Mouse (Mus musculus) limb, embryonic 14.5 days (tissue): ENCODE measurements around the gene A430005L14Rik. TPM values are rescaled to one million over a fixed set of nuclear protein-coding genes. Genes with fewer than 3 reads are reported as not detected.

Source experiments
- ATAC-seq: fragments of 200-750 bp; cut with Nextera tagmentation; 2 replicates; pipeline ENCODE4 v1.8.0; 2017; ENCODE audit warnings: low read depth, moderate number of reproducible peaks, moderate TSS enrichment; ENCODE audit not compliant: low FRiP score
- DNase-seq: peaks from one replicate; pipeline ENCODE4 v3.0.0-alpha.2; 2015; ENCODE audit warnings: low spot score
- H3K27ac ChIP-seq: fragments of 300-500 bp; sonication (generic); replicated peaks from 2 replicates; pipeline ENCODE4 v1.5.1; 2014; ENCODE audit warnings: low read depth, mild to moderate bottlenecking, low read length, moderate library complexity, mixed read lengths
- H3K27me3 ChIP-seq: fragments of 300-500 bp; sonication (generic); 2 replicates; pipeline ENCODE4 v1.6.1; 2014; ENCODE audit warnings: low read length, mixed read lengths; ENCODE audit not compliant: control insufficient read depth, insufficient read depth
- H3K36me3 ChIP-seq: fragments of 300-500 bp; sonication (generic); 2 replicates; pipeline ENCODE4 v1.6.1; 2014; ENCODE audit warnings: mild to moderate bottlenecking, low read length, moderate library complexity, mixed read lengths; ENCODE audit not compliant: control insufficient read depth, insufficient read depth
- H3K4me1 ChIP-seq: fragments of 300-500 bp; sonication (generic); 2 replicates; pipeline ENCODE4 v1.6.1; 2014; ENCODE audit warnings: antibody characterized with exemption, low read length, mixed read lengths; ENCODE audit not compliant: control insufficient read depth, insufficient read depth
- H3K4me2 ChIP-seq: fragments of 300-500 bp; sonication (generic); replicated peaks from 2 replicates; pipeline ENCODE4 v1.6.1; 2014; ENCODE audit warnings: low read depth, mild to moderate bottlenecking, low read length, moderate library complexity; ENCODE audit not compliant: severe bottlenecking
- H3K4me3 ChIP-seq: fragments of 300-500 bp; sonication (generic); replicated peaks from 2 replicates; pipeline ENCODE4 v1.5.1; 2014; ENCODE audit warnings: low read length
- H3K9ac ChIP-seq: fragments of 300-500 bp; sonication (generic); 2 replicates; pipeline ENCODE4 v1.6.1; 2014; ENCODE audit warnings: mild to moderate bottlenecking, low read depth, low read length, moderate library complexity; ENCODE audit not compliant: severe bottlenecking
- H3K9me3 ChIP-seq: fragments of 300-500 bp; sonication (generic); 2 replicates; pipeline ENCODE4 v1.6.1; 2016; ENCODE audit warnings: low read length; ENCODE audit not compliant: control insufficient read depth
- POLR2A ChIP-seq: fragments of 200-500 bp; IDR thresholded peaks from 2 replicates; pipeline ENCODE4 v1.8.0; 2012; ENCODE audit warnings: inconsistent platforms, mild to moderate bottlenecking, moderate library complexity, borderline replicate concordance; ENCODE audit not compliant: insufficient read depth, insufficient read length; ENCODE audit errors: extremely low read depth
- WGBS: fragments of 180-500 bp; shearing (Covaris S2); extraction: QIAGEN DNeasy Blood & Tissue Kit; methylation state at CpG from one replicate; pipeline ENCODE4 v1.1.7; 2014; 5-methylcytosine and 5-hydroxymethylcytosine counted together
- polyA plus RNA-seq, 2 experiments: library from polyadenylated mRNA; depleted of rRNA in 1 of 2; stranded (reverse) in 1 of 2; unstranded in 1 of 2; fragments of >200 nt; fragmentation: Nextera tagmentation in 1 of 2; extraction: Ambion mirVana in 1 of 2; gene quantifications; 2 replicates each; pipeline versions ENCODE4 v1.2.1 to v1.2.3; 2012 to 2014

A430005L14Rik gene
- polyA plus RNA-seq, 2 experiments: 44.4 to 71.6 TPM

DNA sequence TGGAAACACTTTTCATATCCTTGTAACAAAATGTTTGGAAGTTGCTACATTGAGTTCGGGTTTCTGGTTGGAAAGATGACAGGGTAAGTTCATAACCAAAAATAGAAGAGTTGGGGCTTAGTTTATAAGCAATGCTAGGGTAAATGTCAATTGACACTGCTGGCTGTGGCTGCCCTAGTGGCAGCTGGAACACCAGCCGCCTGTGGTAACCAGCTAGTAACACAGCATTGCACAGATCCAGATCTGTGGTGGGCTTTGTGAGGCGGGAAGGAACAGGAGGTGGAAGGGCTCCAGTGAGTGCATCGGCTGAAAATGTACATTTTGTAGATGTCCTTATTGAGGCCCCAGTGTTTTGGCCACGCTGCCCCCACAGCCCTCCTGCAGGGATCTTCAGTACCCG is 18.7 kb downstream of the A430005L14Rik start:
- H3K4me3 ChIP-seq: peak overlapping the region; percentile 97
- H3K36me3 ChIP-seq: peaks cover 29% of the 10 kb centered on the region
- no peaks in the 10 kb centered on the region for H3K9me3 ChIP-seq
- peak overlapping the region; percentile 90 for H3K4me2 ChIP-seq
- no peak for TF ChIP-seq POLR2A
- no peak overlapping the region for H3K27ac ChIP-seq
- peak overlapping the region; percentile 84 for H3K9ac ChIP-seq
- H3K4me1 ChIP-seq: peaks cover 8% of the 10 kb centered on the region
- no peaks in the 10 kb centered on the region for H3K27me3 ChIP-seq
- DNase-seq (no peak), ATAC-seq (no peak)
- WGBS: 36% methylated on average over 6 of the region's 6 CpGs

DNA sequence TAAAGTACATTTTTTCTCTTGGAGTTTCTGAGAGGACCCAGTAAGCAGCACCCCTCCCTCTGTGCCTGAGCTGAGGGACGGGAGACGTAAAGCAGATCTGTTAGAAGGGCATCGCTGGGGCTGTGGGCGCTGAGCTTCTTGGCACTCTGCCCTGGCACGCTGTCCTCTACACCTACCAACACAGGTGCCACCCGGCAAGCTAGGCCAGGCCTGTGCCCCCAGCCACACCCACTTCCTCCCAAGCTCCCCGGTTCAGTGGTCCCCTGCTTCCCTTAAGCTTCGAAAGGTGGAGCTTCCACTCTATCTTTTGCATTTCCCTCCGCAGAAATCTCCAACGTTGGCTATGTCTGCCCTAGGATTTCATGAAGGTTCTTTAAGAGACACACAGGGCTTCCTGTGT is 22.2 kb downstream of the A430005L14Rik start:
- DNase-seq (no peak), ATAC-seq (no peak)
- no peak overlapping the region for H3K9ac ChIP-seq
- TF ChIP-seq POLR2A: no peak
- H3K9me3 ChIP-seq: no peaks in the 10 kb centered on the region
- H3K4me3 ChIP-seq: no peak overlapping the region
- 90% methylated on average over 10 of the region's 10 CpGs for WGBS
- peaks cover 8% of the 10 kb centered on the region for H3K4me1 ChIP-seq
- H3K27me3 ChIP-seq: no peaks in the 10 kb centered on the region
- no peak overlapping the region for H3K4me2 ChIP-seq
- H3K36me3 ChIP-seq: peaks cover 49% of the 10 kb centered on the region
- H3K27ac ChIP-seq: no peak overlapping the region

DNA sequence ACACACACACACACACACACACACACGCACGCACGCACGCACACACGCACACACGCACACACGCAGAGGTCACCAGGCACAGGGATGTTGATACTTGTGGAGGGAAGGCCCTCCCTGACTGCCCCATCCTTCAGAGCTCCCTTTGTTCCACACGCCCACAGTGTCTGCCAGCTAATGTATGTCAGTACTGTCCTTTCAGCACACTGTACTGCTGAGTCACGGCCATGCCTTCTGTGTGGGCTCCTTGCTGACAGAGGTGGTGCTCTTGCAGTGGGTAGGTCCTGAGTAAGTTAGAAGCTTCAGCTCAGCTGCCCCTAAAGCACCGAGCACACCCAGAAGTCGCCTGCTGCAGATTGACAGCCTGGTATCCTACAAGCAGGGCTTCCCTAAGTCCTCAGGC is 23.4 kb downstream of the A430005L14Rik start:
- H3K4me2 ChIP-seq: no peak overlapping the region
- no peak overlapping the region for H3K4me3 ChIP-seq
- ATAC-seq (no peak), DNase-seq (no peak)
- H3K9me3 ChIP-seq: no peaks in the 10 kb centered on the region
- peaks cover 61% of the 10 kb centered on the region for H3K36me3 ChIP-seq
- WGBS: 96% methylated on average over 11 of the region's 11 CpGs
- TF ChIP-seq POLR2A: no peak
- H3K27ac ChIP-seq: no peak overlapping the region
- H3K9ac ChIP-seq: no peak overlapping the region
- H3K27me3 ChIP-seq: no peaks in the 10 kb centered on the region
- H3K4me1 ChIP-seq: peaks cover 8% of the 10 kb centered on the region

DNA sequence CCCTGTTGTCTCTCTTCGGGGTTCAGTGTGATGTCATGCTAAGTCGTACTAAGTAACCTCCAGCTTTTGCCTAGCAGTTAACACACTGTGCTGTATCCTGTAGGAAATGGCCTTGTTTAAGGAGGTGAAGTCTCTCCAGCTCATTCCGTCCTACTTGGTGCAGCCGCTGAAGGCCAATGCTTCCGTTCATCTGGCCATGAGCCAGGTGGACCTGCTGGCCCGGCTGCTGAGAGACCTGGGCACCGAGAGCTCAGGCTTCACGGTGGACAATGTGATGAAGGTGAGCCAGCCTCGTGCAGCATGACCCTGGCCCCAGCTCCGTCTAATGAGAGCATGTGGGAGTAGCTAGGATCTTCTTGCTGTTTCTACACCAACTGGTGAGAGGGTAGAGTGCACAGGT is 35.7 kb downstream of the A430005L14Rik start:
- Histone ChIP-seq H3K9ac (no peak overlapping the region), H3K4me2 (no peak overlapping the region), H3K4me3 (no peak overlapping the region), H3K27me3 (no peaks in the 10 kb centered on the region), H3K36me3 (peaks cover 87% of the 10 kb centered on the region), H3K27ac (no peak overlapping the region), H3K4me1 (no peaks in the 10 kb centered on the region), H3K9me3 (no peaks in the 10 kb centered on the region)
- WGBS: 91% methylated on average over 10 of the region's 10 CpGs
- no peak for DNase-seq
- ATAC-seq: no peak
- TF ChIP-seq POLR2A: no peak

DNA sequence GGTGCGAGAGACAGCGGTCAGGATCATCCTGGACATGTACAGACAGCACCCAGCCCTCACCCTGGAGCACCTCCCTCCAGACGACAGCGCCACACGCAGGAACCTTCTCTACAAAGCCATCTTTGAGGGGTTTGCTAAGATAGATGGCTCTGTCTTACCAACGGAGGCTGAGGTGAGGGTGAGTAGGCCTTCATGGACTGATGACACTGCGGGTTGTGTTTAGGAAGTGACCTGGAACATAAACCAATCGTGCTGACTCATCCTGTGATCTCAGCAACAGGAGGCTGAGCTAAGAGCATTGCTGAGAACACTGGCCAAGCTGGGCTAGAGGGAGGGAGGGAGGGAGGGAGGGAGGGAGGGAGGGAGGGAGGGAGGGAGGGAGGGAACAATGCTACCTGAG is 36.5 kb downstream of the A430005L14Rik start:
- no peak for ATAC-seq
- Histone ChIP-seq H3K9ac (no peak overlapping the region), H3K9me3 (no peaks in the 10 kb centered on the region), H3K4me2 (no peak overlapping the region), H3K27me3 (no peaks in the 10 kb centered on the region), H3K4me3 (no peak overlapping the region), H3K27ac (no peak overlapping the region), H3K36me3 (peaks cover 87% of the 10 kb centered on the region), H3K4me1 (no peaks in the 10 kb centered on the region)
- TF ChIP-seq POLR2A: no peak
- 83% methylated on average over 8 of the region's 8 CpGs for WGBS
- DNase-seq: no peak

DNA sequence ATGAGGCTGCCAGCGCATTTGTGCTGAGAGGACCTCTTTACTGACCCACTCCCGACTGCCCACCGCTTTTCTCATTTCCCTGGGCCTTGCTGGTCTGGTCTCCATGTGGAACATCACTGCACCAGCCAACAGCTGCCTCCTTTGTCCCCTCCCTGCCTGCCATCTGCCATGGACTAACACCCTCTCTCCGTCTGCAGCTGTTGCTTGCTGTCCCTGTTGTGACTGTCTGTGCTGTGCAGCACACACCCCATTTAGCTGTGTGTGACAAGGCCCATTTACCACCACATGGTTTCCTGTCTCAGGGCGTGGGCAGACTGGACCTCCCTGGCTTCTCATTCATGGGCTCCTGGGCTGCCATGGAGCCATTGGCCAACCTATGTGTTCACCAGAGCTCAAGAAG is 48.5 kb downstream of the A430005L14Rik start:
- no peak overlapping the region for H3K4me3 ChIP-seq
- no peaks in the 10 kb centered on the region for H3K4me1 ChIP-seq
- no peak overlapping the region for H3K4me2 ChIP-seq
- peaks cover 55% of the 10 kb centered on the region for H3K36me3 ChIP-seq
- no peaks in the 10 kb centered on the region for H3K27me3 ChIP-seq
- no peak overlapping the region for H3K9ac ChIP-seq
- ATAC-seq (peak; percentile 46), DNase-seq (no peak)
- no peak for TF ChIP-seq POLR2A
- WGBS: 85% methylated on average over 5 of the region's 5 CpGs
- H3K27ac ChIP-seq: no peak overlapping the region
- H3K9me3 ChIP-seq: no peaks in the 10 kb centered on the region
